Comparison of ENCODE assay signal across 35 mouse cellular contexts in genomic region chr5:13517018-13517417, GRCm38 (mm10).
"Had no signal": no experiment of that assay in that cellular context is flagged by ENCODE, and none has a peak within 500 bp of the region (broad histone marks: within the 10 kb centered on the region; RNA-seq: fewer than 3 reads in every experiment).

No protein-coding gene starts in this region.

- H3K4me2 ChIP-seq: heart, embryonic 11.5 days; heart, embryonic 12.5 days; heart, embryonic 13.5 days; heart, embryonic 15.5 days; hindbrain, embryonic 12.5 days; hindbrain, embryonic 13.5 days; hindbrain, embryonic 14.5 days; hindbrain, embryonic 15.5 days; intestine, embryonic 15.5 days; kidney, embryonic 15.5 days had no signal

- H3K27me3 ChIP-seq: heart, embryonic 12.5 days; heart, embryonic 13.5 days; heart, embryonic 15.5 days; hindbrain, embryonic 12.5 days; hindbrain, embryonic 15.5 days; intestine, embryonic 15.5 days; kidney, embryonic 15.5 days had no signal

- H3K27ac ChIP-seq: heart, embryonic 10.5 days; heart, embryonic 13.5 days; heart, embryonic 15.5 days; hindbrain, embryonic 10.5 days; hindbrain, embryonic 12.5 days; hindbrain, embryonic 13.5 days; hindbrain, embryonic 14.5 days; hindbrain, embryonic 15.5 days; hindbrain, postnatal 0 days; intestine, embryonic 15.5 days; kidney, embryonic 15.5 days; kidney, postnatal 0 days; layer of hippocampus, adult 2 months; left cerebral cortex, adult 2 months had no signal

- H3K4me3 ChIP-seq: heart, embryonic 10.5 days; heart, embryonic 12.5 days; heart, embryonic 13.5 days; heart, embryonic 15.5 days; hindbrain, embryonic 10.5 days; hindbrain, embryonic 12.5 days; hindbrain, embryonic 13.5 days; hindbrain, embryonic 15.5 days; intestine, embryonic 15.5 days; kidney, embryonic 15.5 days; layer of hippocampus, adult 2 months; left cerebral cortex, adult 2 months had no signal

- H3K4me1 ChIP-seq: heart, embryonic 10.5 days; heart, embryonic 12.5 days; heart, embryonic 13.5 days; heart, embryonic 15.5 days; hindbrain, embryonic 10.5 days; hindbrain, embryonic 12.5 days; hindbrain, embryonic 13.5 days; hindbrain, embryonic 15.5 days; intestine, embryonic 15.5 days; kidney, embryonic 15.5 days had no signal

- H3K9ac ChIP-seq: heart, embryonic 12.5 days; heart, embryonic 13.5 days; heart, embryonic 15.5 days; hindbrain, embryonic 12.5 days; hindbrain, embryonic 13.5 days; hindbrain, embryonic 14.5 days; hindbrain, embryonic 15.5 days; intestine, embryonic 15.5 days; kidney, embryonic 15.5 days had no signal

- DNase-seq: heart, postnatal 10 days; heart, postnatal 14 days; heart, postnatal 4 days; kidney, adult 11 months; kidney, adult 18-20 months; kidney, adult 2 months; kidney, adult 8-10 months; kidney, adult 9 months; kidney, postnatal 10 days; kidney, postnatal 14 days; kidney, postnatal 25 days; kidney, postnatal 36 days; kidney, postnatal 4 days; layer of hippocampus, adult 9-11 months; layer of hippocampus, postnatal 36 days had no signal

- H3K9me3 ChIP-seq: heart, embryonic 10.5 days; heart, embryonic 12.5 days; heart, embryonic 13.5 days; heart, embryonic 15.5 days; hindbrain, embryonic 10.5 days; hindbrain, embryonic 12.5 days; hindbrain, embryonic 13.5 days; hindbrain, embryonic 15.5 days; intestine, embryonic 15.5 days; kidney, embryonic 15.5 days had no signal

- ATAC-seq: hindbrain, embryonic 16.5 days; hindbrain, postnatal 0 days; inflammation-experienced regulatory T-cells, adult 6 months; intestine, embryonic 15.5 days; intestine, embryonic 16.5 days; intestine, postnatal 0 days had no signal

- H3K36me3 ChIP-seq: heart, embryonic 10.5 days; heart, embryonic 12.5 days; heart, embryonic 13.5 days; heart, embryonic 15.5 days; hindbrain, embryonic 10.5 days; hindbrain, embryonic 12.5 days; hindbrain, embryonic 13.5 days; hindbrain, embryonic 15.5 days; intestine, embryonic 15.5 days; kidney, embryonic 15.5 days had no signal
